Mouse (Mus musculus) ovary, postnatal 36 days (tissue): ENCODE measurements around the gene Grifin.

Experiments used
- DNase-seq: peaks from one replicate; pipeline ENCODE4 v3.0.0; 2022; ENCODE audit warnings: low spot score, mixed read lengths

Gene Grifin

DNA sequence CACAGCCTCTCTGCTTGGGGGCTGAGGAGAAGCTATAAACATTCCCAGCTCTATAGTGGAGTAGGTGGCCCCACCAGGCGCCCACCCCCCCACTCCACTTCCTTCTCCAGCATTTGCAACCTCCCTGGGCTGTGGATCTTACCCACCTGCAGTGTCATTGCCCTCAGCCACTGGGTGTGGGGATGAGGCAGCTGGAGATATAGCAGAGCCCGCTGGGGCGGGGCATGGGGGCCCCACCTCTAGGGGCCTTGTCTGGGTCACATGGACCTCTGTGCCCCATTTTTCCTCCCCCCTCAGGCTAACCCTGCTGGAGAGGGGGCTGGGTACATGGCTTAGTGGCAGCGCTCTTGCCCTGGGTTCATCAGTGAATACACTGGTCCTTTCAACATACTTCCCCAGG, at the start of gene Grifin:
Gene Grifin (minus strand): TSS at position 176 of the 400 bp plus-strand sequence.
- no peak for DNase-seq

DNA sequence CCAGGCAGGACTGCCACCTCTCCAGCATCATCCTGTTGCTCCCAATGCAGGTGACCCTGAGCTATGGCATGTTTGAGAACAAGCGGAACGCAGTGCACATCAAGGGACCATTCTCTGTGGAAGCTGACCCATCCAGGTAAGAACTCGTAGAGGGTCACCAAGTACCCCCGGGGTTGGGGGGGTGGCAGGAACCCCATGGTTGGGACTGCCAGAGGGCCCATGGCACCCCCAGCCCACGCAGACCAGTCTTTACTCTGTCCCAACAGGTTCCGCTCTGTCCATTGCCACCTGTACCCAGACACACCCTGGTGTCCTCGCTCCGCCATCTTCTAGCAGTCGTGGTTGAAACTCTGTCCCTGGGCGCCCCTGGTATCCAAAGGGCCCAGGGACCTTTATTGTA, 49.3 kb upstream of the Grifin start:
- DNase-seq, result no peak

DNA sequence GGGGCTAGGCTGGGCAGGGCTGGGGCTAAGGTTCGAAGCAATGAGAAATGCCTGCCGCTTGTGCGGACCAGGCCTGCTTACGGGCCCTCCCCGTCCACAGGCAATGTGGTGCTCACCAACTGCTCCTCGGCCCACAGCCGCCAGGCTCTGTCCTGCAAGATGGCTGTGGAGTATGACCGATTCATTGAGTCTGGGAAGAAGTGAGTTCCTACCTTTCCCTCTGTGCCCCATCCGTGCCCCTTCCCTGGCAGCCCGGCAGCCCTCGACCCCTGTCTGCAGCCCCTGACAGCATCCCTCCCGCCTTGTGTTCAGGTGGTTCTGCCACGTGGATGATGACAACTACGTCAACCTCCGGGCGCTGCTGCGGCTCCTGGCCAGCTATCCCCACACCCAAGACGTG, 47.3 kb upstream of the Grifin start:
- DNase-seq, result no peak

DNA sequence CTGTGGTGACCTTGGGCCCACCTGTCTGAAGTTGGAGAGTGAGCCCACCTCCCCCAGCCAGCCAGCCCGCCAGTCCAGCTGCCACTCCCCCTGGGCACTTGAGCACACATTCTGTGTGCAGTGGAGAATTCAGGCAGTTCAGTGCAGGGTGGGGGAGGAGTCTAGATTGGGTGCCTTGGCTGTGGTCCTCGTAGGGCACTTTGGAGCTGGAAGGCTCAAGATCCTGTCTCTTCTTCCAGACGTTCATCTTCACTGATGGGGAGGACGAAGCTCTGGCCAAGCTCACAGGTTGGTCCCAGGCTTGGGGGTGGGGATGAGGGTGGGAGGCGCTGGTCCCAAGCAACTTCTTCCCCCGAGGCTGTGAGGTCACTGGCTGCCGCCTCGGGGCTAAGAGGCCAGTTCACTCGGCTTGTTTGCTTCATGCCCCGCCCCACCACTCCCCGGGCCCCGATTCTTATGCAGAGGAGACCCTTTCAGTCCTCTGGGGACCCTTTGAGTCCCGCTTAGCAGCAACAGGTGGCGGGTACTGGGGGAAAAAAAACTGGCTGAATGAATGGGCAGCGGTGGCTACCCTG, 46.8 kb upstream of the Grifin start:
- no peak for DNase-seq

DNA sequence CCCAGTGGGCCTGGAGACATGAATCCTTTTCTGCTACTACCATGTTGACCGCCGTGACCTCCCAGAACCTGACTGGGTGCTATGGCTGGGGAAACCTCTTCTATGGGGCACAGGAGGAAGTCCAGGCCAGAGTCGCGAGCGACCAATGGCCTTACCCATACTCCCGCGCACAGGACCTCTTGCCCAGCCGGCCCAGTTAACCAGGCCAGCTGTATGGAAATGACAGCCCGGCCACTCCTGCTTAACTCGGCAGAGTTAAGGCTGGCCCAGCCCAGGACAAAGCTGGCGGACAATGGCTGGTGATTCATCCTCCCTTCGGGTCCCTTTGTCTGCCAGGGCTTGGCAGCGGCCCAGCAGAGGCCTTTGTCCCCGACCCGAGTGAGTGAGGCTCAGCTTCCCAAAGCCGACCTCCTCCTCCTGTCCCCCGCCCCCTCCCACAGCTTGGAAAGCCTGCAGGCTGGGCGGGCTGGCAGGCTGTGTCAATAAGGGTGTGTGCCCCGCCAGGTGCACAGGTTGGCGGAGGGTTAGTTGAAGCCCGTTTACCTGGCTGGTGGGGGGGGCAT, 46.2 kb upstream of the Grifin start:
- DNase-seq, result peak; percentile 77

DNA sequence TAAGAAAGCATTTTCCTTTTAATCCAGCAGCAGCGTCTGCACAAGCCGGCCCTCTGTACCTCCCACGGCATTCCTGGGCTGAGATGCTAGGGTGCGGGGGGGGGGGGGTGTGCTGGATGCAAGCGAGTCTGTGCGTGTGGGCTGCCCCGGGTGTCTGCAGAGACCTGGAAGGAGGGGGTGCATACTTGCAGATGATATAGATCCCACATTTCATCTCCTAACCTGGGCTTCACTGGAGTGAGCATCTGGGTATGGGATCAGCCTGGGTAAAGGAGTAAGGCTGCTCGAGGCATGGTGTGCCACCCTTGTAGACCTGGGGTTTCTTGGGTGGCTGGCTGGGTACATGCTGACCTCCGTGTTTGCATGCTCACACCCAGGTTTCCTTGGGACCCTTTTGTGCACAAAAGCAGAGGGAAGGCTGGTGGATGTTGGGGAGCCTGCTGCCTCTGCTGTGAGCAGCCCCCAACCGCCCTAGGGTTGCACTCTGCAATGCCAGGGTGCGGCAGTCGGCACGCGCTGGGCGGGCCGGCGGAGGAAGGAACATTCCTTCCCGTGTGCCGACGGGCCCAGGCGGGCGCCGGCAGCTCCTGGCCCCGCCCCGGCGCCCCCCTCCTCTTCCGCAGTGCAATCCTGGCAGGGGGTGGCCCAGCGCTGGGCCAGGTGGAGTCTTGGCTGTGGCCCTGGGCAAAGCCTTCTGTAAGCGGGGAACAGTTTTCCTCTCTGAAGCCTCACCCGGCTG, 45.6 kb upstream of the Grifin start:
- peak; percentile 46 for DNase-seq

DNA sequence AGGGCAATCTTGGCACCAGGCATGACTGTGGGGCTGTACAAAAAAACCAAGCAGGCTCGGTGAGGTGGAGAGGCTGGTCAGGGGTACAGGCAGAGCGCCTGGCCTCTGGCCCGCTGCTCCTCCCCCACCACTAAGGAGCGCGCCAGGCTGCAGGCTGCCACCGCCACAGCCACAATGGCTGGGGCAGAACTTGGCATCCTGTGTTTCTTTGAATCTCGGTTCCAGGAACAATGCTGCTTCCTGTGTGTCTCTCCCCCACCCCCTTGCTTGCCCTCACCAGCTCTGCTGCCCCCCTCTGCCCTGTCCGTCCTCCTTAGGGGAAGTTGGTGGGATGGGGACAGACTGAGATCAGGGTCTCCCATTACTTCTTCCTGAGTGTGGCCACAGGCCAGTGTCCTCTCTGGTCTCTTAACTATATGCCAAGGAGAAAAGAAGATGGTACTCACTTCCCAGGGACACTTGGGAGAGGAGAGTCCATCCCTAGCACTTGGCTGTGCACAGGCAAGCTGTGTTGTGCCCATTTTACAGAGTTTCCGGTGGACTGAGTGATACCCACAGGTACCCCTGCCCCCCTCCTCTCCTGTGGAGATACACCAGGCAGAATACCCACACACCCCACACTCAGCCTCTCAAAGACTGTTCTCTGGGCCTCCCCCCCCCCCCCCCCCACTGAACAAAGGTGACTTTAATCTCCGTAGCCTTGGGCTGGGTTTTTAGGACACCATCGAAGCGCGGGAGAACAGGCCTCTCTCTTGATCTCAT, 44.8 kb upstream of the Grifin start:
- no peak for DNase-seq

DNA sequence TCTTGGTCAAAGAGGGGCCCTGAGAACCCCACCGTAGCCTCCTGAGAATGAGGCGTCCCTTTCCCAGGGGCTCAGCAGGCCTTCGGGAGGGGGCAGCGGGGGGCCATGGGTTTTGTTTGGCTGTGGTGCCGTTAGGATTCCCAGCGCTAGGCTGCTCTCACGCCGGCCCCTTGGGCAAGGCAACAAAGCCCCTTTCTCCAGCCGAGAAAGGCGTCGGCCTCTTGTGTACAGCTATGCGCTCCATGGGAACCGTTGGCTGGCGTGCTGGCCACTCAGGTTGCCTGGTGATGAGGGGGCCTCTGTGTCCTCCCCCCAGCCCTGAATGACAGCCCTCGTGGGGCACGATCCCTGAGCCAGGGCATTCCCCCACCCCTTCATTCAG, 43.8 kb upstream of the Grifin start:
- DNase-seq, result no peak

DNA sequence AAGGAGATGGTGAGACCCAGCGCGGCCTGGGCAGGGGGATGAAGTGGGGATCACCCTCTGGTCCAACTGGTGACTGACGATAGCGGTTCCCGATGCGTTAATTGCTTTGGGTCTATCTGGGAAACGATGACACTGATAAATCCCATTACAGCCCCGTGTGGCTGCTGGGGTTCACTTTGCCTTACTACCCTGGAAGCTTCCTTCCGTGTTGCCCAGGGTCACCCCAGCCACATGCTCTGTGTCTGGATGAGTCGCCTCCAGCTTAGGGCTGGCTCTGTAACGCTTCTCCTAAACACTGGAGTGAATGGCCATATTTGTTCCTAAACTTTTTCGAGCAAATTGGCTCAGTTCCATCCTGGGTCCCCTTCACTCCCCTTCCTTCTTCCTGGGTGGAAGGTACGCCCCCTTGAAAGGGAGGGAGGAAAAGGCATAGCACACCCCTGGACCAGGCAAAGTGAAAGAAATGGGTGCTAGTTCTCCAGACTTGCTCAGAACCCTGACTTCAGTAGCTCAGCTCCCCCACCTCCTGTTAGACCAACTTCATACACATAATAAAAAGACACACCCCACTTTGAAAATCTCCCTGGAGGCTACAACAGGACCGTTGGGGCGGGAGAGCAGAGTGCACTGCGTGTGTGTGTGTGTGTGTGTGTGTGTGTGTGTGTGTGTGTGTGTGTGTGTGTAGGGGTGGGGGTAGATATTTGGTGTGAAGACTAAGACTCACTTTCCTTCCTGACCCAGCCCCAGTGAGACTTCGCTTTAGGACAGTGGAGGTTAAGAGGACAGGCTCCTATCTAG, 43.2 kb upstream of the Grifin start:
- no peak for DNase-seq

DNA sequence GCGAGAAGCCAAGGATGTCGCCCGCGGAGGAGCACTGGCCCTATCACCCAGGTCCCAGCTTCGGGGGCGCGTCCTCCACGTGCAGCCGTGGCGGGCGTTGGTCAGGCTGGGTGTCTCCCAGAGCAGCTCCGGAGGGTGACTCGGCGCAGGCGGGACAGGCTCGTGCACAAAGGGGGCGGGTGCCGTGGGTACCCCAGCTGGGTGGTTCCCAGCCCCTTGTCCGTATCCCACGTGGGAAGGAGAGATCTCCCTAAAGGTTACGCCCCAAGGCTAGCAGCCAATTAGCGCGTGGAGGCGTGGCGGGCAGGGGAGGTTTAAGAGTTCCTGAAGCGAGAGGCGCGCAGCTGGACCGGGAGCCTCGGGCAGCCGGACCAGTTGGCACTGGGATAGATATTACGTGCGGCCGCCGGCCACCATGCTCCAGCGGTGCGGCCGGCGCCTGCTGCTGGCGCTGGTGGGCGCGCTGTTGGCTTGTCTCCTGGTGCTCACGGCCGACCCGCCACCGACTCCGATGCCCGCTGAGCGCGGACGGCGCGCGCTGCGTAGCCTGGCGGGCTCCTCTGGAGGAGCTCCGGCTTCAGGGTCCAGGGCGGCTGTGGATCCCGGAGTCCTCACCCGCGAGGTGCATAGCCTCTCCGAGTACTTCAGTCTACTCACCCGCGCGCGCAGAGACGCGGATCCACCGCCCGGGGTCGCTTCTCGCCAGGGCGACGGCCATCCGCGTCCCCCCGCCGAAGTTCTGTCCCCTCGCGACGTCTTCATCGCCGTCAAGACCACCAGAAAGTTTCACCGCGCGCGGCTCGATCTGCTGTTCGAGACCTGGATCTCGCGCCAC, 42.3 kb upstream of the Grifin start, which contains the start of gene Lfng:
Gene Lfng (plus strand): TSS at position 320 of the 835 bp plus-strand sequence.
- DNase-seq, result peak; percentile 81

DNA sequence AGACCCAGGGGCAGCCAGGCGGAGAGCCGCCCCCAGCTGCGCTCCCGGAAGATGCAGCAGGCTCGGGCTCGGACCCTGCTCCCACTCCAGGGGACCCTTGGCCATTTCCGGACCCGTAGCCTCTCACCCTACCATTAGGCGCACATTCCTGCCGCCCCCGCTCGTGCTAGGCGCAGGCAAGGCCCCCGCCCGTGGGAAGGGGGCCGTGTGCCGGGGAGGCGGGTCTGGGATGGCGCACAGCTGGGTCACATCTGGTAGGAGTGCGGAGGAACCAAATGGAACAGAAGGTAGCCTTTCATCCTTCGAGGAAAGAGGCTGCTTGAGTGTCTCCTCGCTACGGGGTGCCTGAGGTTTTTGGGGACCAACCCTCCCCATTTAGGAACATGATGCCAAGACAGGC, 41.5 kb upstream of the Grifin start:
- no peak for DNase-seq

DNA sequence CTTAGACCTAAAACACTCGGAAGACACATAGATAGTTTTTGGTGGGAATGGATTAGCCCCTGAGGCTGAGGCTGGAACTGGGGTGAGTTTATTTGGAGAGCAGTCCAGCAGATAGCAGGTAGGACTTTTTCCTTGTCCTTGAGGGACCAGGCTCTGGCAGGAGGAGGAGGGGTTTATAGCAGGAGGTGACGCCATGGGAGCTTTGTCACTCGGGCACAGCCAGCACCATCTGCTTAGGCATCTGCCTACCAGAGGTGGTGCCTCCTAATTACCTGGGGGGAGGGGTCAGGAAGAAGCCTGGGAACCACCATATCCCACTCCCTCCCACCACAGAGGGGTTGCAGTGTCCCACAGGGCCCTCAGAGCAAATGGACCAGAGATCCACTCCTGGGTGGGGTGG, 40.4 kb upstream of the Grifin start:
- no peak for DNase-seq

DNA sequence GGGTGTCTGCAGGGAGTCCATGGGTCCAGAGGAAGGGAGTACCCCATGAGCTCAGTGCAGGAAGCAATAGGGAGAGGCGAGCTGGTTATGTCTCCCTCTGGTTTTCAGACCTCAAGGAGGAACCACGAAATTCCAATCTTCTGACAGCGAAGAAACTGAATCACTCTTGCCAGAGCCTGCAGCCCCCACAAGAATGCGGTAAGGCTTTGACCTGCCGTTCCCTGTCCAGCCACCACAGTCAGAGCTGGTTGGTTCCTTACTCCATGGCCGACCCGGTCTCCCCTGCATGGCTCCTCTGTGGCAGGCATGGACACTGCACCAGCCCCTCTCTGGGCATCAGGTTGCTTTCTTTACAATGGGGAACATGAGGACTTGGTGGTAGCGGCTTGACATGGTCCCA, 39.5 kb upstream of the Grifin start:
- no peak for DNase-seq

DNA sequence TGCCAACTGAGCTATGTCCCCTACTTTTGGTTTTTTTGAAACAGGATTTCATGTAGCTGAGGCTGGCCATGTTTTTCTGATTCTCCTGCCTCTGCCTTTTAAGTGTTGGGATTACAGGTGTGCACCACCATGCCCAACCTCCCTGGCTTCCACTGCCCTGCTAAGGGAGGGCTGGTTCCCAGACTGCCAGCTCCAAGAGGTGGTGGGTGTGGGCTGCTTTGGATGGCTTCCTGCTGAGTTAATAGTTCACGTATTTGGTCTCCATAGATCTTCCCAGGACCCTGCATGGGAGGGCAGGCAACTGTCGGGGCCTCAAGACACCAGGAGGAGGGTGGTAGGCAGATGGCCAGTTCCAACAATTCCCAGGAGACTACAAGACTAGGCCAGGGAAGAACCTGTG, 37.7 kb upstream of the Grifin start:
- DNase-seq, result no peak

DNA sequence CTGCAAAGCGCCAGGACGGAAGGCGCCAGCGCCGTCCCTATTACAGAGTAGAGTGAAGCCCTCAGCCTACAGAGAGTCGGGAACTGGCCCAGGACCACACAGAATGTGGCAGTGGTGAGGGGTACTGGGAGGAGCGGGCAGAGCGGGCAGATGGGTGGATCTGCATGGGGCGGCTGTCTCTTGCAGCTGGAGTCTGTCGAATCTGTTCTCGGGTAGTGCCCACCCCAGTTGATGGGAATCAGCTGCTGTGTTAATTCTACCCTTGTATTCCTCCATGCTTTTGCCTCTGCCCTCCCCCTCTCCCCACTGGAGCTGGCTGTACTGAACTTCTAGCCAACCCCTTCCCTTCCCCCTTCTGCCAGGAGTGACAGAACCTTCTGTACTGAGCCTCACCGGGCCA, 36.8 kb upstream of the Grifin start:
- DNase-seq, result no peak

DNA sequence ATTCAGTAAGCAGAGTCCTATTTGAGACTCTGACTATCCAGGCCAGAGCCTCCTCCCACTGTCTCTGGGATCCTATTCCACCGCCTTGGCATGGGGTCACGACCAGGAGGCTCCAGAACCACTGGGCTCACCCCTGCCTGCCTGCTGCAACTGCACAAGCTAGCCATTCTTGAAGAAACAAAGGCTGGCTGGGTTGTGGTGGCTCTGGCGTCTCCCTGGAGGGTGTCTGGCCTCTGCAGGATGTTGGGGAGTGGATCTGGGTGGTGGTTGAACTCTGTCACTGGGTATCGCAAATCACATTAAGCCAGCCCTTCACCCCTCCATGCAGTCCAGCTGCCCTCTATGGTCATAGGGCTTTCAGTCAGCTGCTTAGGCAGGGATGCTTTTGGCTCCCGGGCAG, 35.1 kb upstream of the Grifin start:
- no peak for DNase-seq

DNA sequence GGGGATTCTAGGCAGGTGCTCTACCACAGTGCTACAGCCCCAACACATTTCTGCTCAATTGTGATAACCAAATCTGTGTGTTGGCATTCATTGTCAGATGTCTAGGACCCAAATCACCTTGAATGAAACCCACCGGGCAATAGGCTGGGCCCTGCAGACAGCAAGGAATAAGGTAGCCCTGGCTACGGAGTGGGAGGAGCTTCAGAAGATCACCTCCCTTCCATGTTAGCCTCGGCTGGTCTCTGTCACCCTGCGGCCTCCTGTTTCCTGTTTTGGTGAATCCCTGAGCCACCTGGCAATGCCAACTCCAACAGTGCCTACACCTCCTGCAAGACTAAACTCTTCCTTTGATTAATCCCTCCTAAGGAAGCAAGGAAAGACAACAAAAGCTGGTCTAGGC, 32.9 kb upstream of the Grifin start:
- DNase-seq, result no peak

DNA sequence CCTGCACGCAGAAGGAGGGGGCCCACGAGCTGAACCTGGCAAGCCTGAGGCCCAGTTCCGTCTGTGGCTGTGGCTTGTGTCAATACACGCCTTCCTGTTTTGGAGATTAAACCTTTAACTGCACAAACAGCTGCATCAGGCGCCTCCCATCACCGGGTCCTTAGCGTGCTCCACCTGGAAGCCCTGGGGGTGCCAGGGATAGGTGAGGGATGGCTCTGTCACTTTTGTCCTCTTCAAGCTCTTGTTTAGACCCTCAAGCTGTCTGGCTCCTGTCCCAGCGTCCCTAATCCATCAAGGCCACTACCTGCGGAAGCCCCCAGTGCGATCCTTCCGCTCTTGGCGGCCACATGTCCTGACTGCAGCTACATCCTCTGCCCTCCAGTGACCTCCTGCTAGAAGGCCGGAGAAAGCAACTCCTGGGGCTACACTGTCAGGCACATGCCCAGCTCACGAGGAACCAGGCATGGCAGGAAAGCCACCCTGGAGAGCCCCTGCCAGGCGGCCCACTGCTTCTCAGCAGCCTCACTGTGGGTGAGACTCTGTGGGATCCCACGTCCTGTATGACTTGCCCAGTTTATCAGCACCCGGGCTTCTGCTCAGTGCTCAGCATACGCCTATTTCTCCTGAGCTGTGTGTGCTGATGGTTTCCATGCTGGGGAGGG, 32.2 kb upstream of the Grifin start:
- DNase-seq, result no peak

DNA sequence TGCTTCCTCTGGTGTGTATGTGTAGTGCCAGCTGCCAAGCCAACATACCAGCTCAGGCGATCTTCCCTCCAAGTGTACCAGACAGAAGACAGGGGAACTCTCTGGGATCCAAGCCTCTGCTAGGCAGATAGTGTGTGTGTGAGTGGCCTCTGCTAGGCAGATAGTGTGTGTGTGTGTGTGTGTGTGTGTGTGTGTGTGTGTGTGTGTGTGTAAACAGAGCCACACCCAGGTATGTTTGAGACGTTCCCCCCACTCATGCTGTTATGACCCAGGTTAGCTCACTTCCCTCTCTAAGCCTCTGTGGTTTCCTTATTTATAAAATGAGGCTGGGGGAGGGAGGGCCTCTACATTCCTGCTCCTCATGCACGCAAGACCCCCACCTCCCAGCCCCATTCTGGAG, 31.6 kb upstream of the Grifin start:
- DNase-seq, result no peak

DNA sequence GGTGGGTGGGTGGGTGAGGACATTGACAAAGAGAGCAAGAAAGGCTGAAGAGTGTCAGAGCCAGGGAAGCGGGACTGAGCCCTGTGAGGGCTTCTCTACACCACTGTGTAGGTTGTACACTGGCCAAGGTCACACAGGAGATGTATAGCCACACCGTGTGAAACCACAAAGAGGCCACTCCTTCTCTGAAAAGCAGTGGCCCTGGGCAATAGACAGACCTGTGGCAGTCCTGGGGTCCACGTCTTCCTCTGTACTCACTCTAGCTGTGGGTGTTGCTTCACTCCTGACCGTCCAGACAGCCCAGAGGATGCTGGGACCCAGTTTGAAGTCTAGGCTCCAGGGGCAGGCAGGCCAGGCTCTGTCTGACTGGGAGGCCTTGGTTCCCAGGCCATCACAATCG, 30.0 kb upstream of the Grifin start:
- no peak for DNase-seq
